Mouse (Mus musculus) stomach, postnatal 0 days (tissue): ENCODE data around the gene Olfr373.

ENCODE experiments used
- CTCF ChIP-seq: IDR thresholded peaks from 2 replicates; pipeline ENCODE4 v1.5.1; 2016; ENCODE audit warnings: antibody characterized with exemption, low read depth, mild to moderate bottlenecking, moderate library complexity
- EP300 ChIP-seq: optimal IDR thresholded peaks from 2 replicates; pipeline ENCODE3; 2016; ENCODE audit warnings: antibody characterized with exemption

- no peak for TF ChIP-seq CTCF
- no peak for TF ChIP-seq EP300
Measured at GRCm38 (mm10) chr8:72151418-72152078, 68.6 kb downstream of the Olfr373 start.
